Mouse (Mus musculus): Measurements from ENCODE around the gene Scgb1b17. TPM values are rescaled to one million over a fixed set of nuclear protein-coding genes. Genes with fewer than 3 reads are reported as not detected.
"Not testable (repeated sequence)": the region's sequence is repeated elsewhere in the genome, so short reads cannot be mapped to it uniquely, and the experiment has no call there.

The Scgb1b17 gene
- not detected in 2 replicates for polyA plus RNA-seq (2014; fragmentation: Nextera tagmentation; extraction: Ambion mirVana)

DNA sequence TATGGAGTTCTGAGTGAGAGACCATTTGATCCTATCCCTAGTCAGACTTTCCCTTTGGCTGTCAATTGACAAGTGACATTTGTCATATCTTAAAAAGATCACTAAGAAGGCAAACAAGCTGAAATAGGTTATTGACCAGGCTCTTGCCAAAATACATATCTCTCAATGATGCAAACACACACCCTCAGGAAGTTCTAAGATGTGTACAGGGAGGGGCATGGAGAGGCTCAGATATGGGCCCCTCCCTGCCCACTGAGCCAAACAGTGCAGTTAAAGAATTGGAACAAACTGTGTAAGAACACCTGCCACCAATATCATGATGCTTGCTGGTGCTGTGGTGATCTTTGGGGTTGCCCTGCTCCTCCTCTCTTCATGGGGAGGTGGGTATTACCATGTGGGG is at the start of gene Scgb1b17:
Gene Scgb1b17 (plus strand): TSS at position 301 of the 400 bp plus-strand sequence.
- not testable (repeated sequence) for H3K9me3 ChIP-seq (ENCODE audit: control insufficient read depth, low read length); H3K4me3 ChIP-seq (ENCODE audit: low read depth, low read length); H3K36me3 ChIP-seq (ENCODE audit: control insufficient read depth, insufficient read depth, low read length); H3K9ac ChIP-seq (ENCODE audit: low read depth, low read length); H3K4me1 ChIP-seq (ENCODE audit: control insufficient read depth, insufficient read depth, low read length); ATAC-seq (ENCODE audit: low read depth); H3K27me3 ChIP-seq (replicated peaks; ENCODE audit: control insufficient read depth, insufficient read depth, low read length); H3K27ac ChIP-seq (replicated peaks; ENCODE audit: low read depth, low read length); DNase-seq (ENCODE audit: low spot score); H3K4me2 ChIP-seq (ENCODE audit: low read depth, low read length)

- not testable (repeated sequence) for H3K27me3 ChIP-seq (replicated peaks; ENCODE audit: control insufficient read depth, insufficient read depth, low read length); H3K9me3 ChIP-seq (ENCODE audit: control insufficient read depth, low read length); DNase-seq (ENCODE audit: low spot score); H3K9ac ChIP-seq (ENCODE audit: low read depth, low read length); H3K4me2 ChIP-seq (ENCODE audit: low read depth, low read length); H3K36me3 ChIP-seq (ENCODE audit: control insufficient read depth, insufficient read depth, low read length); H3K4me1 ChIP-seq (ENCODE audit: control insufficient read depth, insufficient read depth, low read length); H3K27ac ChIP-seq (replicated peaks; ENCODE audit: low read depth, low read length); ATAC-seq (ENCODE audit: low read depth); H3K4me3 ChIP-seq (ENCODE audit: low read depth, low read length)
These were observed 6.8 kb upstream of the Scgb1b17 start, which contains the start of gene Scgb2b17 for GRCm38 (mm10) chr7:33056461-33056860. TSS of gene Scgb2b17 (minus strand) at chr7:33056561.

Other genes with a start within 250 kb of the Scgb1b17 start
- gene Scgb2b15, start 233.8 kb upstream of the Scgb1b17 start, polyA plus RNA-seq (2014; fragmentation: Nextera tagmentation; extraction: Ambion mirVana), result not detected in 2 replicates
- gene Scgb1b15, start 226.9 kb upstream of the Scgb1b17 start, polyA plus RNA-seq (2014; fragmentation: Nextera tagmentation; extraction: Ambion mirVana), result not detected in 2 replicates
- not detected in 2 replicates for gene Scgb2b17, start 6.9 kb upstream of the Scgb1b17 start, polyA plus RNA-seq (2014; fragmentation: Nextera tagmentation; extraction: Ambion mirVana)
- not detected in 2 replicates for gene Scgb2b18, start 110.4 kb downstream of the Scgb1b17 start, polyA plus RNA-seq (2014; fragmentation: Nextera tagmentation; extraction: Ambion mirVana)
- gene Scgb1b18, start 122.1 kb downstream of the Scgb1b17 start, polyA plus RNA-seq (2014; fragmentation: Nextera tagmentation; extraction: Ambion mirVana), result not detected in 2 replicates
- gene Scgb2b19, start 216.9 kb downstream of the Scgb1b17 start, polyA plus RNA-seq (2014; fragmentation: Nextera tagmentation; extraction: Ambion mirVana), result not detected in 2 replicates
- gene Scgb1b19, start 223.8 kb downstream of the Scgb1b17 start, polyA plus RNA-seq (2014; fragmentation: Nextera tagmentation; extraction: Ambion mirVana), result not detected in 2 replicates